Mouse (Mus musculus) induced T-regulatory cell, adult 2 months (primary cell): Measurements from ENCODE around the gene Tars2.

ENCODE experiments used
- DNase-seq: peaks from one replicate; pipeline ENCODE4 v3.0.0-alpha.2; 2012; ENCODE audit warnings: low read depth

Gene Tars2

DNA sequence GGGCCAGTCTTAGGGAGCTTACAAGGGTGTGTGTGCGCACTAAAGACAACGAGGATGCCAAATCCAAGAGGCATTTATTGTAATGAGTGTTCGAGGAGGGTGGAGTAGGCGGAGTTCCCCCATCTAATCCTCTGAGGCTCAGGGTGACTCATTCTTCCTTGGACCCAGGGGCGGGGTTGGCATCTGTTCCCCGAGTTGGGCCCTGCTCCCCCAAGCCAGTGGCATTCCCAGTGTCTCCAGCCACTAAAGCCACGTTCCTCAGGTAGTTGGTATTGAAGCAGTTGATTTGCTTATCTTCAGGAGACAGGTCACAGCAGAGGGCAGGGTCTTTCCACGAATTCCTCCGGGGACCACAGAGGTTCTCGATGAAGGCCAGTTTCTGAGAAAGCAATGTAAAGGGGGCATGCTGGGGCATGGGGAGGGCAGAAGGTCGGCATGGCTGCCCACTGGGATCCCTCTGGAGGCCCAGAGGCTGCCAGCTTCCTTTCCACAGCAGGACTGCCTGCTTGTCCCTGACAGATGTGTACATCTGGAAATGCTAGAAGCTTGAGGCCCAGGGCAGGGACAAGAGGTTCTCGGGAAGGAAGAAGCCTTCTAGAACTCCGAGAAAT lies 25.8 kb downstream of the Tars2 start:
- no peak for DNase-seq

DNA sequence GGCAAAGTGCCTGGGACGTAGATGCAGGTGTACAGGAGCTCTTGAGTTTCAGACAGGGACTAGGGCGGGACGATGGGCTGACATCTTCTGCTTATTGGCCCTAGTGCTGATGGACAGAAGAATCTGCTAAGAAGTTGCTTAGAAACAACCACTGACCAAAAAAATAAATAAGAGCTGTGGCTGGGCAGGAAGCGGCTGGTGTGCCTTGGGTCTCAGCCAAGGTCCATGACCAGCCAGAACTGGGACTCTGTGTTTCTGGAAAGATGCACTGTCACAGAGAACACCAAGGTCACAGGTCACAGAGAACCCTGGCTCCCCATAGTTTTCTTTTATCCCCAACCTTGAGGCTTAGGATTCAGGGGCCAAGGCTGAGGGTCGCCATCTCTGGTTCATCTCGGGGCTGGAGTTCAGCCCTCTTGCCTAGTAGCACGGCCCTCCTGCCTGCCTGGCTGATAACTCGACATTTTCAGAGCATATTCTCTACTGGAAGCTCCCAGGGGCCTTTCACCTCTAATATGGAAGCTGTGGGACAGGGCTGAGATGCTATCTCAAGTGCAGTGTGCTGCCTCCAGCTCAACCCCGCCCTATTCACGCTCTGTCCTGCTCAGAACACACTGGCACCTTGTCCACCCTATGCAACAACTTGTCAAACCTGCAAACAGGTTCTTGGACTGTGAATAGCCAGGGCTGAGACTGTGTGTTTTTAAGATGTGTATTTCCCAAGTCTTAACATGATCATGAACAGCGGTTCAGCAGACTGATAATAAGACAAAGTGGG lies 27.1 kb downstream of the Tars2 start:
- DNase-seq = no peak

DNA sequence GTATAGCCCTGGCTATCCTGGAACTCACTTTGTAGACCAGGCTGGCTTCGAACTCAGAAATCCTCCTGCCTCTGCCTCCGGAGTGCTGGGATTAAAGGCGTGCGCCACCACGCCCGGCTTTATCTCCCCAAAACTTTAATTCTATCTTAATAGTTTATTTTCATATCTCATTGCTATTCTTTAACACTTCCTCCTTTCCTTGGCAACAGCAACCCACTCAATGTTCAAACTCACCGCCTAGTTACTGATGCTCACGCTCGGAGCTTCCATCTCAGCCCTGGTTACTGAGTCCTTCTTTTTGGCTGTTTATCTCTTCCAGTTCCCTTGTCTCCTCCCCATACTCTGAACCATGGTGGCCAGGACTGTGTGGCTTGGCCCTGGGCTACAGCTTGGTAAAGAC lies 27.7 kb downstream of the Tars2 start:
- DNase-seq = no peak

DNA sequence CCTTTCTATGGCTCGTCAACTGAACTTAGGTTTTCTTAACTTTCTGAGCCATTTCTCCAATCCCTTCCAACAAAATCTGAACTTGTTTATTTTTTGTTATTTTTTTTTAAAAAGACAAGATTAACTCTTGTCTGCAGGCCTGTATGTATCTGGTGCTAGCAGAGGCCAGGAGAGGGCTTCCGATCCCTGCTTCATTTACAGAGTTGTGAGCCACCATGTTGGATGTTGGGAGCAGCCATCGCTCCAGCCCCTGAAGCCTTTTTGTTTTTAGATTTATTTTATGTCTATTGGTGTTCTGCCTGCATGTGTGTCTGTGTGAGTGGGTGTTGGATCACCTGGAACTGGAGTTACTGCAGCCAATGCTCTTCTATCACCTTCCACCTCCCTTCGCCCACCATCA lies 28.2 kb downstream of the Tars2 start:
- DNase-seq = no peak

DNA sequence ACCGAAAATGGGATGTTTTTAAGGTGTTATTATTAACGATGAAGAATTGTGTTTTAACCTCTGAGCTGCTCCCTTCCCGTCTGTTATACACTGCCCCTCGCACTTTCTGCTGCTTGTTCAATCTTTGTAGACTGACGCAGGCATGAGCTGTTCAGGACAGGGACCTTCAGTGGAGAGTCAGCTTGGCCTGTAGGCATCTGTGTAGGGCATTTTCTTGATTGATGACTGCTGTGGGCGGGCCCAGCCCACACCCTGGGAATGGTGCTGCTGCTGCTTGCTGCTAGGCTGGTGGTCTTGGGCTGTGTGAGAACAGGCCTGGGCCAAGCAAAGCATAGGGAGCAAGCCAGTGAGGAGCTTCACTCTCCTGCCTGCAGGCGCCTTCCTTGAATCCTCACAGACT lies 29.6 kb downstream of the Tars2 start:
- DNase-seq = no peak

DNA sequence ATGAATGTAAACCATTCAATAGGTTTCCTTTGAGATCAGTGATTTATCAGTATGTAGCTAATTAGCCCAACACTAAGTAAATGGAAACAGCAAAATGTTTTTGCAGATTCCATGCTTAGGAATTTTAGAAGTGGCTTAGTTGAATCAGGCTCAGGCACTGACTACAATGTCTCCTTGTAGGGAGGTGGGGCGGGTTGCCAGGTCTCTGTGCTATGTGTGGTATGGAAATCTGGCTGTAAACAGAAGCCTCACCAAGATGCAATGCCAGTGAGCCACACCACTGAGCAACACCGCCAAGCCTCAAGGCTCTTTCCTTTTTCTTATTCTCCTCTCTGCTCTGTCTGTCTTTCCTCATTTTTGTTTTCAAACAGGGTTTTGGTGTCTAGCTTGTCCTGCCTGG lies 31.1 kb downstream of the Tars2 start:
- no peak for DNase-seq

DNA sequence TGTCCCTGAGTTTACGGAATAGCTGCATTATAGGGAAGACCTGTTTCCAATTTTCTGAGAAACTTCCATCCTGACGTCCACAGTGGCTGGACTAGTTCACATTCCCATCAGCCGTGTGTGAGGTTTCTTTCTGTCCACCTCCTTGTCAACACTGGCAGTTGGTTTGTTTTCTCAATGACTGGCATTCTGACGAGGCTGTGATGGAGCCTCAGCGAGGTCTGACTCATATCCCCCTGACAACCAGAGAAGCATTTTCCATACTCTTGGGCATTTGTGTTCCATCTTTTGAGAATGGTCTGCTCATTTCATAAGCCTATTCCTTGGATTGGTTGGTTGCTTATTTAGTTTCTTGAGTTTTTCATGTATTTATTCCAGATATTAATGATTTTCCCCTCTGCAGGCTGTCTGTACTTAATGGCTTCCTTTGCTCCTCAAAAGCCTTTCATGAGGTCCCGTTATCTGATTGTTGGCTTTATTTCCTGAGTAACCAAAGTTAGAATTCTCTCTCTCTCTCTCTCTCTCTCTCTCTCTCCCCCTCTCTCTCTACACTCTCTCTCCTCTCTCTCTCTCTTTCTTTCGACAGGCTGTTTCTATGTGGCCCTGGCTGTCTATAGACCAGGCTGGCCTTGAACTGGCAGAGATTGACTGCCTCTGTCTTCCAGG lies 33.2 kb downstream of the Tars2 start:
- no peak for DNase-seq

DNA sequence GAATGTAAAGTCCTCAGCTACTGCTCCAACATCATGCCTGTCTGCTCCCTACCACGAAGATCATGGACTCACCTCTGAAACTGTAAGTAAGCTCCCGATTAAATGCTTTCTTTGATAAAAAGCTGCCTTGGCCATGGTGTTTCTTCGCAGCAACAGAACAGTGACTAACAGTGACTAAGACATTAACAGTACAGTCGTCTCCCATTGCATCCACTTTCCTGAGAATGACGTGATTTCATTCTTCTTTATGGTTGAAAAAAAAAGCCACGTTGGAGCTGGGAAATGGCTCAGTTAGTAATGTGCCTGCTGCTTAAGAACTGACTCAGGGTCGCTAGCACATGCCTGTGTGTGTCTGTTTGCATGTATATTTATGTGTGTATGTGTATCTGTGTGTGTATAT lies 34.1 kb downstream of the Tars2 start:
- no peak for DNase-seq

DNA sequence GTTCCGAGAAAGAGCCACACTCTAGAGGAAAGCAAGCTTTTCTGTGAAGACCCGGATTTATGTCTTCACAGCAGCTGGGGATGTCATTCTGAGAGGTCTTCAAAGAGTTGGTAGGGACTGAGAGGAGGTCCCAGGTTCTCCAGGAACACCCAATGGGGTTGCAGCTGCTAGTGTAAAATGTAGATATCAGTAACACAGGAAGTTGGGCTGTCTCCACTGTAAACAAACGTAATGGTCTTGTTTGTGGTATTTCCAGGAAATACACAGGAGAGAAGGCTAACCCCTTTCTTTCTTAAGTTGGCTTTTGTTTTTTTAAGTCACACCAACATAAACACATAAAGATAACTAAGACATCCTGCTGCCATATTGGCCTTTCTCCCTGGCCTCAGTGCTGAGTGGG lies 37.6 kb downstream of the Tars2 start:
- DNase-seq = peak; percentile 77

DNA sequence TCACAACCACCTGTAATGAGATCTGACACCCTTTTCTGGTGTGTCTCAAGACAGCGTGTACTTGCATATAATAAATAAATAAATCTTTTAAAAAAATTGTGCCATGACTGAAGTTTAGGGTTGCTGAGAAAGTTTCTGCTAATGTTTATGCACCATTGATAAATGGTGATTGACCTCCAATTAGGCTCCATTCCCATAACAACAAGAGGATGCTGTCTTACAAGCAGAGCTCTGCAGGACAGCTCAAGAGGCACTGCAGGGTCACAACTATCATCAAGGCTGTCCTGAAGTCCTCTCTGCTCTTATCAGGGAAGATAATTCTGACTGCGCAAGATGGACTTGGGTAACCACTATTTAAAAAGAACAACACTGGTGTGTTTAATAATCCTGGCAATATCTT lies 41.9 kb downstream of the Tars2 start:
- no peak for DNase-seq

DNA sequence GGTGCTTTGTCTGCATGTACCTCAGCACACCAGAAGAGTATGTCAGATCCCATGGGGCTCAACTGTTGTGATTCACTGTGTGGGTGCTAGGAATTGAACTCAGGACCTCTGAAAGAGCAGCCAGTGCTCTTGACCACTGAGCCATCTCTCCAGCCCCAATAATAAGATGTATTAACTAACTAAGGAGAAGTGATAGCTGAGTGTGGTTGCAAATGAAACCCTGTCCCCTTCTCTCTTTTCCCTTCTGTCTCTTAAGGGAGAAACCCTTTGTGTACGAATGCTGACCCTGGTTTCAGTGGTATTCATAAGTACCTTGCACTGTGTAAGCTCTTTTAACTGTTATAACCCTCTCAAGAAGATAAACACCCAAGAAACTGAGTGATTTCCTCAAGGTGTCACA lies 43.9 kb downstream of the Tars2 start:
- no peak for DNase-seq

DNA sequence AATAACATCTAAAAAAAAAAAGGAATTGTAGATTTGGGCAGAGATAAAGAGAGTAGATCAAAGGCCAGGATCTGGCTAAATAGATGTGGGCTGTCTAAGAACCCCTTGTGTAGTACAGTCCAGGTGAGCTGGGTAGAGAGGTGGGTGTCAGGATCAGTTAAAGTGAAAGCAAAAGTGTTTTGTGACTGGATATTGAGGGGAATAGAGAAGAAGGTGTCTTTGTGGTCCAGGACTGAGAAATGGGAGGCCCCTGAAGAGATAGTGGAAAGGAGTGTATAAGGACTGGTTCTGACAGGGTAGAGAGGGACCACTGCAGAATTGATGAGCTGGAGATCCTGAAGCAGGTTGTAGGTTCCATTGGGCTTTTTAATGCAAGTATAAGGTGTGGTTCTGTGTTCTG lies 50.0 kb downstream of the Tars2 start:
- DNase-seq = peak; percentile 62

DNA sequence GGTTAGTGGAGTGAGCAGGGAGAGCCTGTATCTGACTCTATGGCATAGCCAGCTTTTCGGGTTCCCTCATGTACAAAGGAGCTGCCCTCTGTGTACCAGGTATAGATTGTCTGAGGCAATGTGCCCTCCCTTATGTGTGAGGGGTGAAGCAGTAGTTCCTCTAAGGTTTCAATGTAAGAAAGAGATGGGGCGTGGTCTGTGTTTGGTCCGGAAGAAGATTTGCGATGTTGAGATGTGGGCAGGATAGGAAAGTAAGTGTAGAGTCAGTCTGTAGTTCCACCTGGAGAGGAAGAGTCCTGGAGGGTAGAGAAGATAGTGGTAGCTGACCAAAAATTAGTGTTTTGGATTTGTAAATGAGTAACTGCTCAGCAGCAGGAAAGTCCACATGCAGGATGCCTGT lies 51.0 kb downstream of the Tars2 start:
- peak; percentile 69 for DNase-seq

DNA sequence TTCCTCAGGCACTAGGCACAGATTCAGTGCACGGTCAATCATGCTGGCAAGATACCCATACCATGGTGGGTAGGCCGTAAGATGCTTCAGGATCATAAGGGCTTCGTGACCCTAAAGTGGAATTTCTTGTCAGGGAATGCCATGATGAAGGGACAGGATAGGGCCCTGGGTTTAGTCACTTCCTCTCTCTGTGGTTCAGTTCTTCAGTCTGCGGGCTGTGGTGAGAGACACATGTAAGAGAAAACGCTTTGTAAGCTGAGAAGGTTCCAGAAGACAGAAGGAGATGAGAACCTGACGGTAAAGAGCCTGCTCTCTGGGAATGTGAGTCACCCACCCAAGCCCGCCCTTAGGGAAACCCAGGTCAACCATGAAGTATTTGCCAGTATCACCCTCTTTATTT lies 52.5 kb downstream of the Tars2 start:
- peak; percentile 76 for DNase-seq

DNA sequence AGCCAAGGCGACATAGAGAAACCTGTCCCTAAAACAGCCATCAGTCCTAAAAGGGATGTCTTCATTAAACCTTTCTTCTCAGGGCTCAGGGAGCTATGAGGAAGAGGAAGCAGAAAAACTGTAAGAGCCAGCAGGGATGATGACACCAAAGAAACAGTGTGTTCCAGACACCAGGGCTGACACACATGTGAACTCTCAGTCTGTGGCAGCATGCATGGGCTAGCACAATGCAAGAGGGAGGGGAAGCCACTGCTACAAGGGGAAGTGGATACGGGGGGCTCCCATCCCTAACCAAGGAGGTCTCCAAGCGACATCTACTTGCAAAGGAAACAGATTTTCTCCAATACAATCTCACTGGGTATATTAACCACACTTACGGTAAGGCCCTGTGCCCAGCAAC lies 53.7 kb downstream of the Tars2 start:
- DNase-seq = peak; percentile 29

DNA sequence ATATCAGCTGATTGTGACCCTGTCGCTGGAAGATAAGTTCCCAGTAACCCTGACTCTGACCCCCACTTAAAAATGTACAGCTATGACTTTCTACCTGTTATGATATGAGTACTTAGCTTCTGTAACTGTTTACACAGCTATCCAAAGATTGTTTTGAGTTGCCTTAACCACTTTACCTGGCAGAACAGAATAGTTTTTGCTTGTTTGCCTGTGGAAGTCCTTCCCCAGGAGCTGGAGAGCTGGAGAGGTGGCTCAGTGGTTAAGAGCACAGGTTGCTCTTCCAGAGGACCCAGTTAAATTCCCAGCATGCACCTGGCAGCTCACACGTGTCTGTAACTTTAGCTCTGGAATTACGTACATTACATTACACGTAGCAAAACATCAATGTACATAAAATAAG lies 55.4 kb downstream of the Tars2 start:
- DNase-seq = no peak

DNA sequence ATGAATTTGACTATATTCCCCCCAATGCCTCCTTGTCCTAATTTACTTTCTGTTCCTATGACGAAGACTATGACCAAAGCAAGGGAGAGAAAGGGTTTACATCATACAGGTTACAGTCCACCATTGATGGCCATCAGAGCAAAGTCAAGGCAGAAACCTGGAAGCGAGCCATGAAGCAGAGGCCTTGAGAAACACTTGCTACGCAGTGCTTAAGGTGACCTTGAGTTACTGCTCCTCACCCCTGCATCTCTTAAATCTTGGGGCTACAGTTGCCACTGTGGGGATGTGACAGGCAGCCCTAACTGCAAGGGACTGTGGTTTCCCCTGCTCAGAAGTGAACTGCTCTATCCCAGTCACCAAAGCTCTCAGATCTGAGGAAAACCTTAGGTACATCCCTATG lies 56.7 kb downstream of the Tars2 start:
- no peak for DNase-seq

DNA sequence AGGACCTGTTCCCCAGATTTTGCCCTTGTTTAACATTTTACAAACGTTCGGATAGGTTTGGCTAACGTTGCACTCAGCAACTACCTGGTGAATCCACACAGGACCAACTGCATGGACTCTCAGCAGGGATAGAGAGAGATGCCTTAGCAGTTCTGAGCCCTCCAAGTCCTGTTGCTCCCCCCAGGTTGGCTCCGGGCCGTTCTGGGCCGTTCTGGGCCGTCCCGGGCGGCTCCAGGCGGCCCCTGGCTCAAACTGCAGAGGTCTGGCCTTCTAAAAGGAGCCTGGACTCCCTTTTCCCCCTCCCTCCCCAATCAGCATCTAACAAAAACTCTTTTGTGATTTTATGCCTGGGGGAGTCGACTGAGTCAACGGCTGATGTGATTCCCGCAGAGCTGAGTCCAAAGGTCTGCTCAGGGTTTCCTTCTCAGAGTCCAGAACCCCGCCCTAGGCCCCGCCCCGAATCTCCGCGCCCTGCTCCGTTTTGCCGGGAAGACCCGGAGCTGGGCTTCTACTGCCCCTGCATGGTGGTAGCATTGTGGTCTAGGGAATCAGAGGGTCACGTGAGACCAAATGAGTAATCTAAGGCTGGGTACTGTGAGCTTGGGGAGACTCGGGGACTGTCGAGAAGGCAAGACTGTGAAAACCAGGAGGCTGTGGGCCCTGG lies 58.0 kb downstream of the Tars2 start:
- DNase-seq = no peak

DNA sequence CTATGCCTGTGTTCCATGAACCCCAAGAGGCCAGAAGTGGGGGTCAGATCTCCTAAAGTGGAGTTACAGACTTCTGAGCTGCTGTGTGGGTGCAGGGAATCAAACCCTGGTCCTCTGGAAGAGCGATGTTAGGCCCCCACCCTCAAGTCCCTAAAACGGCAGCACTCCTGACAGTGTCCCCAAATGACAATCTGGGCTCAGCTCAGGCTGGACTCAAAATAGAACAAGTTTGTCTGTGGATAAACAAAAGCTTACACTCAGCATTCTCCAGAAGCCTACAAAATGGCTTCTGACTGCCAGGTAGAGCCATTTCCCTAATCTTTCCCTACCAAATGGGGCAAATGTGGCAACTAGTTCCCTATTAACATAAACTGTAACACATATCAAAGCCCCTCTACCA lies 58.9 kb downstream of the Tars2 start:
- DNase-seq = no peak

DNA sequence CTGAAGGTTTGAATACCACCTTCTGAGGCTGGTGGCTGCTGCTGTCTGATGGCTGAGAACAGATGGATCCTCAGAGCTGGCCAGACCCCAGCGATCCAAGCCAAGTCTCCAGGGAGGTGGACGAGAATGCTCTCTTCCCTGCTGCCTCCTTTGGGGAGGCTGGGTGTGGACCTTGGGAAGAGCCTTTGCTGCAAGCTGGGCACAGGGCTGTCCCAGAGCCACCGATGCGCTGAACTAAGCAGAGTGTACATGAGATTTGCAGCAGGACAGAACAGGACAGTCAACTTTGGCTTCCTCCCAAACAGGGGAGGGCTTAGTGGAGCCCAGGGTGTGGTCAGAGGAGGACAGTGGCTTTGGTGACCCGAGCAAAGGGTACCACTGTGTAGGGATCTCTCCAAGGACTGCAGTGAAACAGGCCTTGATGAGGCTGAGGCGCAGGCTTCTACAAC lies 59.7 kb downstream of the Tars2 start:
- no peak for DNase-seq

DNA sequence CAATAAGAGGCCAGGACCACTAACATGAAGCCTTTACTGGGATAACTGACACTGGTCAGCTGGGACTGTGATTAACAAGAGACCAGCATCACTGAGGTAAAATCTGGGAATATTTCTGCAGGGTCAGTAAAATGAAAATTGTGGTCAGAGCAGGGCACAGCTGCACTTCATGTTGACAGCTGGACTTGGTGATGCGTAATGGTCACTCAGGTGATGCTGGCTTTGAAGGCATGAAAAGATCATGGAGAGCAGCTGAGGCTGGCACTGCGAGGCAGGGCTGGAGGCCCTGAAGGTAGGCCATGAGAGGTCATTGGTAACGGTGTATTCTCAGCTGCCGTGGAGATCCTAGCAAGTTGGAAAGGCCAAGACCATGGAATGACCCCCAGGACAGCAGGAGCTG lies 61.7 kb downstream of the Tars2 start:
- no peak for DNase-seq

DNA sequence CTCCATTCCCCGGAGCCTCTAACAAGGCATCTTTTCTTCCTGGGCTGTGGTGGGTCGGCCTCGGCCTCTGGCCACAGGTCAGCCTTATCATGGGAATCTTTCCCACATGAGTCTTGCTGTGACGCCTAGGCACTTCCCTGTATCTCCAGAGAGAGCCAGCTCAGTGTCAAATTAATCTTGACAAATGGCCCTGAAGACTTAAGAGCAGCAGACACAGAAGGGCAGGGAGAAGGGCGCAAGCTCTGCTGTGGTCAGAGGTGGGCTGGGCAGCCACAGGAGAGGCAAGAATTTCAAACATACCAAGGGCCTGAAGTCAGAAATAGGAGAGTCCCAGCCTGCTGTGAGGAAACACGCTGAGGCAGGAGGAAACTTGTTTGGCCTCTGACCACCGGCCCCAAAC lies 63.6 kb downstream of the Tars2 start:
- no peak for DNase-seq

DNA sequence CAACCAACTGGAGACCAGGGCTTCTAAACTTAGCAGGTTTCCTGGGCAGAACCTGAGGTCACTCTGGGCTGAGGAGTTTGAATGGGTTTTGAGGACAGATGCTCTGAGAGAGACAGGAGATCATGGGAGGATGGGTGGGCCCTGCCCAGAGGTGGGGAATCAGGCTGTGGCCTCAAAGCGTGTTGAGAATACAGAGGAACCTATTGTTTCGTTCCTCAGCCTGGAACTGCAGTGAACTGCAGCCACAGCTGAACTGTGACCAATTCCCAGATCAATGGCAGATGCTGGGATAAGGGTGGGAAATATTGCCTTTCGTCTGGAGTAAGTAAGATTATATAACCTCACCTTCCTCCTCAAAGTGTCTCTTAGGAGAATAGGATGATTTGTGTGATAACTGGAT lies 64.2 kb downstream of the Tars2 start:
- no peak for DNase-seq
